Mouse (Mus musculus): ENCODE measurements around the gene Pa2g4.

The Pa2g4 gene

DNA sequence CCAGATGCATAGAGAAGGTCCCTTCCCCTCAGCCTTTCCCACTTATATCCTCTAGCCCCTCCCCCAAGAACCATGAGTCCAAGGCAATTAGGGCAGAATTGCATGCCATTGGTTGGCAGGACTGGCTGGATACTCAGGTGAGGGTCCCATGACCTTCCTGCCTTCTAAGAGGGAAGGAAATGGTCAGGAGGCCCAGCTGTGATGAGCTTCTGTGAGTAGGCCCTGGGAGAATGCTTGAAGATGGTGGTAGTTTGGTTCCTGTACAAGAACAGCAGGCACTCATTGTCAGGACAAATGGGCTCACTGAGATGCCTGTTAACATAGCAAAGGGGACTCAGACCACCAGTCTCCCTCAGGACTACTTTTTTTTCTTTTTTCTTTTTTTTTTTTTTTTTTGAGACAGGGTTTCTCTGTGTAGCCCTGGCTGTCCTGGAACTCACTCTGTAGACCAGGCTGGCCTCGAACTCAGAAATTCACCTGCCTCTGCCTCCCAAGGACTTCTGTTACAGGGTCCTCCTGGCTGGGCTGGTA is 27.4 kb downstream of the Pa2g4 start:
- no peak for DNase-seq (ENCODE audit: inconsistent age in 2 of 2, low spot score in 1 of 2)

DNA sequence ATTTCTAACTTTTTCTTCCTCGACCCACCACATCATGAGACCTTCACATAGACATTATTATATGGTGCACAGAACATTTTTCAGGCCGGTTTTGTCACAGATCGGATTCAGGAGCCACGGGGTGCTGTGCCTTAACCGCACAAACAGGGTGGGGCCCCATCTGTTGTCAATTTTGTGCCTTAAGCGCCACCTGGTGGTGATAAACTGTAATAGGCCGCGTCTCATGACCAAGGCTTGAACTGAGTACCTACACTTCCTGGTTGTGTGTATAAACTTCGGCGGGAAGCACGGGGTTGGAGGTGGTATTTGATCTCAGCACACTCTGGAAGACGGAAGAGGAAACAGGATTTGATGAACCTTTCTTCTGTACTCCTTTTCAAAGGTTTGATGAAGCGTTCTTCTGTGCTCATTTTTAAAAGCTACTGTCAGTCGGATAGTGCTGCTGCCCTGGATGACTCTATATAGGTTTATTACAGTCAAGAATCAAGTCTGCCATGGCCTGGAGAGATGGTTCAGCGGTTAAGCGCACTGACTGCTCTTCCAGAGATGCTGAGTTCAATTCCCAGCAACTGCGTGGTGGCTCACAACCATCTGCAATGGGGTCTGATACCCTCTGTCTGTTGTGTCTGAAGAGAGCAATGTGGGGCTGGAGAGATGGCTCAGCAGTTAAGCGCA is 29.4 kb downstream of the Pa2g4 start:
- DNase-seq (ENCODE audit: inconsistent age in 2 of 2, low spot score in 1 of 2) = peak; percentile 89 to 97

DNA sequence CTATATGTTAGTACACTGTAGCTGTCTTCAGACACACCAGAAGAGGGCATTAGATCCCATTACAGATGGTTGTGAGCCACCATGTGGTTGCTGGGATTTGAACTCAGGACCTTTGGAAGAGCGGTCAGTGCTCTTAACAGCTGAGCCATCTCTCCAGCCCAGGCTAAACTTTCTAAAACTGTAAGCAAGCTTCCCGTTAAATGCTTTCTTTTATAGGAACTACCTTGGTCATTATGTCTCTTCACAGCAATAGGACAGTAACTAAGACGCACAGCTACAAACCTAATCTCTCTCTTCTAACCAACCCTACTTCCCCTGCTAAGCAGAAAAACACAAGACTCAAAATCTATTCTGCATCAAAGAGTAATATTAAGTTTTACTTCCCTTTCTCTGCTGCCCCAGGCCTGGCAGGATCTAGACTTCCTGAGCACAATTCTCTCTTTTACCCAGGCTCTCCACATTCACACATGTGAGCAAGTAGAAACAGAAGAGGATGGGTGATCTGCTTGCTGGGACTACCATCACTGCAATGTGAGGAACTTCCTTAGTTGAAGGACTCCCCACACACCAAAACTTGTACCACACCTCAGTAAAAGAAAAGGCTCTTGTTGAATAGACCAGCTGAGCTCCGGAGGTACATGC is 30.0 kb downstream of the Pa2g4 start:
- DNase-seq (ENCODE audit: inconsistent age in 2 of 2, low spot score in 1 of 2) = no peak

DNA sequence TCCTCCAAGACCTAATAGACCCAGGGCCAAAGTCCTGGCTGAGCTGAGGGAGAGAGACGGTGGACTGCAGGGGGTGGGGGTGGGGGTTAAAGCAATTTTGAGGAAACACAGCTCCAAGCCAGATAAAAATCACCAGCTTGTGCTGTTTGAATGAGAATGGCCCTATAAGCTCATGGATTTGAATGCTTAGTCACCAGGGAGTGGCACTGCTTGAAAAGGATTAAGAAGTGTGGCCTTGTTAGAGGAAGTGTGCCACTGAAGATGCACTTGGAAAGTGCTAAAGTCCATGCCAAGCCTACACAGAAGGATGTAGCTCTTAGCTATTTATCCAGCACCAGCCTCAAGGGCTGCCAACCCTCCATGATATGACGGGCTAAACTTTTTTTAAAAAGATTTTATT is 30.6 kb downstream of the Pa2g4 start:
- no peak for DNase-seq (ENCODE audit: inconsistent age in 2 of 2, low spot score in 1 of 2)

DNA sequence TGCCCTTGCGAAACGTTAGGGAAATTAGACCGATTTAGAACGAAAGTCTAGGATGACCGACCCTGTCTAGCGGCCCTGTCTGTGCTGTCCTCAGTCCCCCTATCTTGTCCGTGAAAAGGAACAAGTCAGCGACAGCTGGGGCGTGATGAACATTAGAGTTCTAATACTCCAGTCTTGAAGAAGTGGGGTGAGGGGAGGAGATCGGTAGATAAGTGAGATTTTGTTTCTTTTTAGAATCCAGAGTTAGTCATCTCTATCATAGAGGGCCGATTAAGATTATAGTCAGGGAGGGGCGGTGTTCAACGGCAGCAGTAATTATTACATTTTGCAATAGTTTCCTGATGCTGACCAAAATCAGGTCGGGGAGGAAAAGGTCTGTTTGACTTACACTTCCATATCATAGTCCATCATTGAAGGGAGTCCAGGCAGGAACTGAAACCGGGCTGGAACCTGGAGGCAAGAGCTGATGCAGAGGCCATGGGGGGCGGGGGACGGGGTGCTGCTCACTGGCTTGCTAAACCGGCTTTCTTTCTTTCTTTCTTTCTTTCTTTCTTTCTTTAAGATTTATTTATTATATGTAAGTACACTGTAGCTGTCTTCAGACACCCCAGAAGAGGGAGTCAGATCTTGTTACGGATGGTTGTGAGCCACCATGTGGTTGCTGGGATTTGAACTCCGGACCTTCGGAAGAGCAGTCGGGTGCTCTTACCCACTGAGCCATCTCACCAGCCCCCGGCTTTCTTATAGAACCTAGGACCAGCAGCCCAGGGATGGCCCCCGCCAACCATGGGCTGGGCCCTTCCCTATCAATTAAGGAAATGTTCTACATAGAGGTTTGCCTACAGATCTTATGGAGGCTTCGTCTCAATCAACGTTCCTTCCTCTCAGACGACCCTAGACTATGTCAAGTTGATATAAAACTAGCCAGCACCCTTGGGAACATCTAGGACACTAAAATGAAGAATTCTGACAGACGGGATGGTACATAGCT is 39.1 kb downstream of the Pa2g4 start:
- DNase-seq (ENCODE audit: inconsistent age in 2 of 2, low spot score in 1 of 2) = no peak

DNA sequence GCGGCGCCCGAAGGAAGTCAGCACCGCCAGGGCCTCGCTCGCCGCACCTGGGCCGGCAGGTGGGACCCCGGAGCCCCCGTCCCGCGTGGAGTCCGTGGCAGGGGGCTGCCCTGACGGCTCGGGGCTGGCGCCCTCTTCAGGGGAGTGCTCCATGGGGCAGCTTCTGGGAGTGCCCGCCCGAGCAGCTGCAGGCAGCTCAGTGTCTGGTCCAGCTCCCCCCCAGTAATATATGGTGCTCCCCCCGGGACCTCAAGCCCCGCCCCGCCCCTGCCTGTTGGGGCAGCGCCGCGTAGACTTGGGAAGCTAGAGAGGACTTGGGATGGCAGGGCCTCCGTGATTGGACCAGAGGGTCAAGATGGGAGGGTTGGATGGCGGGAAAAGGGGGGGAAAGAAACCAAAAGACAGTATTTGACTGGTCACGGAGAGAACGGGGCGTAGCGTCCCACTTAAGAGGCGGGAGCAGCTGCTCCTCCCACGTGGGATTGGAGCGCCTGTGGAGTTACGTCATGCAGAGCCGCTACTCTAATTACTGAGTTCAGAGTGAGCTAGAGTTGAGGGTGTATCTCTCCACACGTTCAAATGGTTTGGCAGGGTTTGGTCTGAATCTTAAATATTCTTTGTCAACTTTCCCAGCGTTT is 40.0 kb downstream of the Pa2g4 start, which contains the start of gene Esyt1:
TSS of gene Esyt1 (minus strand) at position 201 of the 638 bp plus-strand sequence.
- peak; percentile 97 to 98 for DNase-seq (ENCODE audit: inconsistent age in 2 of 2, low spot score in 1 of 2)

DNA sequence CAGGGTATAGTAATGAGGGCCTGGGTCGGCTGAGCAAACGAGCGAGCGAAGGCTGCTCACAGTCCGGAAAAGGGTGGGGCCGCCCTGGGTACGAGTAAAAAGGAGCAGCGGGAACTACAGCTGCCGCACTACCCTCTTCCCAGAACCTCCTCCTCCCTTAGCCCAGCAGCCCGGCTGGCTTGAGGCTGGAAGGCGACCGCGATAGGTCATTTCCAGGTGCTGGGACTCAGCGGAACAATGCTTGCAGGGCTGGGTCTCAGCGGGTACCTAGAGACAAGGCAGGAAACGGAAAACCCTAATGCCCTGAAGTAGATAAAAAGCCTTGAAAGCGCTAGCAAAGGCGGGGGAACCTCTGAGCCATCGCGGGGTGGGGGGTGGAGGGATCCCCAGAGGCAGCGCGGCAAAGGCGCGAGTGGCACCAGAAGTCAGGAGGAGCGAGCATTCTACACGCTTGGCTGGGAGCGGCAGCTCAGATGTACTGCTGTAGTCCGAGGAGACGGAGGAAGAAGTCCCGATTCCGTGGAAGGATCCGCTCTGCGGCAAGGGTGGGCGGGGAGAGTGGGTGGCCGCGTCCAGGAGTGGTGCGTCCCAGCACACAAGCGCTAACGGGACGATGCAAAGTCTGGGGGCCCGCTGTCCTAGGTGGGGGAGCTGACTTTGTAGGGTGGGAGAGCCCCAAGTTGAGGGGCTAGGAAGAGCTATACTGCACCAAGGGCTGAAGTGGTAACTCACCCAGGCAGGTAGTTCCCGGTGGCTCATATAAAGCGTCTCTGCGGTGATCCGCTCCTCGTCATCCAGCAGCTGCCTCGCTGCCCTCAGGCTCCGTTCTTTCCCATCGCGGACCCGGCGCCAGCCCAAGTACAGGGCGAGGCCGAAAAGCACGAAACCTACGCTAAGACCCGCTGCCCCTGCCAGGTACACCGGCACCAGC is 40.8 kb downstream of the Pa2g4 start:
- peak; percentile 64 to 85 for DNase-seq (ENCODE audit: inconsistent age in 2 of 2, low spot score in 1 of 2)

DNA sequence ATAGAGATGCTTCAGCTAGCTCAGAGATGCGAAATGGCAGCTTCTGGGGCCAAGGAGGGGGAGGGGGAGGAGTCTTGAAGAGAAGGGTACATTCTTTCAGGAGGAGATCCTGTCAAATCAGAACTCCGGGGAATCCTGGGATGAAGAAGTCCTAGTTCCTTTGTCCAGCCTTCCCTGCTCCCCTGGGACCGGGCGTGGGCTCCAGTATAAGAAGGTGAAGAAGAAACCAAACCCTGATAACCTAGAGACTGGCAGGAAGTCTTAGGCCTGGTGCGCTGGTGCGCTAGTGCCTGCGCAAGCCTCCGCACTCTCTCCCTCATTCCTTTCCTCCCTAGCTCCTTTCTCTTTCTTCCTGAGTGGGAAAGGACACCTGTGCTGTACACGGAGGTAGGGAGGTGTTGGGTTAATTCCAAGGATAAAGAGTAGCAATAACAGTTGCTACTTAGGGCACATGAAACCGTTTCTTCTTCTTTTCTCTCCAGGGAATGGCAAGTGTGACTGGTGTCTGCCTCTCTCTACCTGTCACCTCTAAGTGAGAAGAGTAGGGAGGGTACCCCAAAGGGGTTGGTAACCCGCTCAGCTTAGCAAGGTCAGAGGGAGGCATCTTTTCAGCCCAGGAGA is 41.6 kb downstream of the Pa2g4 start:
- DNase-seq (ENCODE audit: inconsistent age in 2 of 2, low spot score in 1 of 2) = no peak

DNA sequence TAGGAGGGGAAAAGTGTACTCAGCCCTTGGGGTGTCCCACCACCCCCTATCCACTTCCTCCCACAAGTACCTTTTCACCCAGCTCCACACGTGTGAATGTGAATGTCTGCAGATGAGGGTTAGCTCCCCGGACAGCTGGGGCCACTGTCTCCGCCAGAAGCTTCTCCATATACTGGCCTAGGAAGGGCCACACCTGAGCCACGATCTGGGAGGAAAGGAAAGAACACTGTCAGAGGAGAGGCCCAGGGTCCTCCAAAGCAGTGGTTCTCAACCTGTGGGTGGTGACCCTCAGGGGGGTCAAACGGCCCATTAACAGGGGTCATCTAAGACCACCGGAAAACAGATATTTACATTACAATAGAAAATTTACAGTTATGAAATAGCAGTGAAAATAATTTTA is 43.4 kb downstream of the Pa2g4 start:
- DNase-seq (ENCODE audit: inconsistent age in 2 of 2, low spot score in 1 of 2) = no peak

DNA sequence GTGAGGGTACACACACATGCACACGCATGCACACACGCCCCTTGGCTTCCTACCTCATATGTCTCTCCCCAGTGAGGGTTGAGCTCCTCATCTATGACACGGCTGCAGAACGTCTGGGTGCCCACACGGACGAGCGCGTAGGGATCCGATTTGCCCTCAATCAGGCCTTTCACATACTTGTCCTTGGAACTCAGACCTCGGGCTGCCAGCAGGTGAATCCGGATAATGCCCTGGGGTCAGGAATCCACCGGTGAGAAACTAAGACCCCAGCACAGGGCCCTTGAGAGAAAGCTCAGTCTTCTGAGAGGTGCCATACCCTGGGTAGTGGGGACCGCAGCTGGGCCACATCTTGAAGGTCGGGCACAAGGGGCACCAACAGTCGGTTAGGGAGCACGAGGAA is 45.2 kb downstream of the Pa2g4 start:
- no peak for DNase-seq (ENCODE audit: inconsistent age in 2 of 2, low spot score in 1 of 2)

DNA sequence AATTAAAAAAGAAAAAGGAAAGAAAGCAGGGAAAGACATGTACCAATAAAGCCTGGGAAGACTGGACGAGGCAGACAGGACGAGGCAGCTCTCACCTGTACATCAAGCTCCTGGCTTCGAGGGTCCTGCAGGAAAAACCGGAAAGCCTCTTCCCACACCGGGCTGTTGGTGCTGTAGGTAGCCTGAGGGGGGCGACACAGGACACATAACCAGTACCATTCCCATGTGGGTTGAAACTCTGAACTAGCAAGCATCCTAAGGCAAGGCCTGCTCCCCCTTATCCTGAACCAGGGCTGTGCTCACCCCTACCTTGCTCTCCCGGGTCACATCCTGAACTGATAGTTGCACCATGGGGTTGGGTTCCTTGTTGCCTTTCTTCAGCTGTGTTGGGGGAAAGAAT is 47.0 kb downstream of the Pa2g4 start:
- peak; percentile 62 to 81 for DNase-seq (ENCODE audit: inconsistent age in 2 of 2, low spot score in 1 of 2)

DNA sequence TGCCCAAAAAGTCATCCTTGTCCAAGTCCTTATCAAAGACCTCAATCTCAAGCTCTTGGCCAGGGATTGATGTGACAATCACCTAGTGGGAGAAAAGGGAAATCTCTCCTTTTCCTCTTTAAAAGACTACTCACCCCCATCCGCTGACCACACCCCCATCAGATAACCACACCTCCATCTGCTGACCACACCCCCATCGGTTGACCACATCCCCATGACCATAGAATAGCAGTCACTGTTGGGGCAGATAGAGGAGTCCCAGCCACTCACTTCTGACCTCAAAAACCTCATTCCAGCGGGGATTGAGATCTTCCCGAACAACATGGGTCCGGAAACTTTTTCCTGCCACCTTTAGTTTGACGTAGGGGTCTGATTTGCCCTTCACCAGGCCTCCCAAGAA is 49.1 kb downstream of the Pa2g4 start:
- DNase-seq (ENCODE audit: inconsistent age in 2 of 2, low spot score in 1 of 2) = no peak

DNA sequence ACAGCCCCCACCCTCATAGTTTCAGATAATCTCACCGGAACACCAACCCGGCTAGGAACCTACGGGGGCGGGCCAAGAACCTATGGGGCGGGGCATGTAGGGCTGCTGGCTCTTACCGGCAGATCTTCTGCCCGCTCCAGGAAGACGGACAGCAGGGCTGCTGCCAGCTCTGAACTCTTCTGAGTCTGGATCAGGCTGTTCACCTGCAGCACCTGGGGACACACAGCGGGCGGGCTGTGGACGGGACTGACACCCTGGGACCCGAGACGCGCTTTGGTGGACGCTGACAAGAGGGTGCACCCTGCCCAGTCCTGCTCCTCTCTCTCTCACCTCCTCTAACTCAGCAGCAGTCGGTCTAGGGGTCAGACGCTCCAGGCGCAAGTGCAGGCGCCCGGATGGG is 49.8 kb downstream of the Pa2g4 start:
- DNase-seq (ENCODE audit: inconsistent age in 2 of 2, low spot score in 1 of 2) = no peak

DNA sequence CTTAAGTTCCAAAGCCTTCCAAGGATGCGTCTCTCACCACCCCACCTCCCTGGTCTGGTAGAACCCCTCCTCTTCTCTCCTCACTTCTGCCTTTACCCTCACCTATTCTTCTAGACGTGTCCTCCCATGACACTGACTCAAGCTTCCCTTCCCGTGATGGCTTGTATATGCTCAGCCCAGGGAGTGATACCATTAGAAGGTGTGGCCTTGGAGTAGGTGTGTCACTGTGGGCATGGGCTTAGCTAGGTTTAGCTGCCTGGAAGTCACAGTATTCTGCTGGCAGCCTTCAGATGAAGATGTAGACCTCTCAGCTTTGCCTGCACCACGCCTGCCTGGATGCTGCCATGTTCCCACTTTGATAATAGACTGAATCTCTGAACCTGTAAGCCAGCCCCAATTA is 50.7 kb downstream of the Pa2g4 start:
- DNase-seq (ENCODE audit: inconsistent age in 2 of 2, low spot score in 1 of 2) = no peak

DNA sequence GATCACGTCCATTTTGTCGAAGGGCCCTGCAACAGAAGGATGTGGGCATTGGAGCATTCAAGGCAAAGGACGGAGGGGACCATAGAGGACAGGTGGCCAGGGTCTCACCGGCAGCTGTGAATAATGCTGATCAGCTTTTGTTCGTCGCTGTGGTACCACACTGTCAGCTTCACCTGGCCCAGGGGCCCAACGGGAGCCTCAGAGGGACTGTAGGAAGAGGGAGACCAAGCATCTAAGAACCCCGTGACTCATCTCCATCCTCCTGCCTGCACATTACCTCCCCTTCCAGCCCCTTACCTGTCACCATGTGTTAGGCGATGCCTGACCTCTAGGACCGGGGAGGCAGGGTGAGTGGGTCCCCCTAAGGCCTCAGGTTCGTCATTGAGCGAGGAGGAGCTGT is 54.0 kb downstream of the Pa2g4 start:
- DNase-seq (ENCODE audit: inconsistent age in 2 of 2, low spot score in 1 of 2) = no peak

DNA sequence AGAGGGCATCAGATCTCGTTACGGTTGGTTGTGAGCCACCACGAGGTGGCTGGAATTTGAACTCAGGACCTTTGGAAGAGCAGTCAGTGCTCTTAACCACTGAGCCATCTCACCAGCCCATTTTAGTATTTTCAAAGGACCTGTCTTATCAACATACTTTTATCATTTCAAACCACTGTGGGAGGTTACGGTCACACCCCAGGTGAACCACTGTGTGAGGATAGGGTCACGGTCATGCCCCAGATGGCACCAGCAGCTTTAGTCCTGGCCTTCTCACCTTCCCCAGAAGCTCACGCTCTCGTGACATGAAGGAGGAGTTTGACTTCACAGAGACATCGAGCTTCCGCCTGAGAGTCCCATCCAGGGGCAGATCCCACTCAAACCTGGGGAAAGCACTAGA is 54.6 kb downstream of the Pa2g4 start:
- DNase-seq (ENCODE audit: inconsistent age in 2 of 2, low spot score in 1 of 2) = no peak

DNA sequence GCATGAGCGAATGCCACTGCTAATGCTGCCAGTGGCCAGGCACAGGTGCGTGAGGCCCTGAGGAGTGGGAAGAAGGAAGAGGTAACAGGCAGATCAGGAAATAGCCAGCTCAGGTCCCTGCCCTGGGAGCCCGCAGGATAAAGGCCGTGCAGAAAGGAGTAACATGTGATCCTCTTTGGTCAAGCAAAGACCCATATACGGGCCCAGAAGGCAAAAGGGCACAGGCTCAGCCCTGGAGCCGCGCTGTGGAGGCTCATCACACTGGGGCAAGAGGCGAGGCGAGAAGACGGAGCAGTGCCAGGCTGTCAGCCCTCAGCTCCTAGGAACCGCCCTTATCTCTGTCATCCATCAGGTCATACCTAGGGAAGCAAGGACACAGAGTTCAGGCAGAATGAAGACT is 55.5 kb downstream of the Pa2g4 start:
- no peak for DNase-seq (ENCODE audit: inconsistent age in 2 of 2, low spot score in 1 of 2)

DNA sequence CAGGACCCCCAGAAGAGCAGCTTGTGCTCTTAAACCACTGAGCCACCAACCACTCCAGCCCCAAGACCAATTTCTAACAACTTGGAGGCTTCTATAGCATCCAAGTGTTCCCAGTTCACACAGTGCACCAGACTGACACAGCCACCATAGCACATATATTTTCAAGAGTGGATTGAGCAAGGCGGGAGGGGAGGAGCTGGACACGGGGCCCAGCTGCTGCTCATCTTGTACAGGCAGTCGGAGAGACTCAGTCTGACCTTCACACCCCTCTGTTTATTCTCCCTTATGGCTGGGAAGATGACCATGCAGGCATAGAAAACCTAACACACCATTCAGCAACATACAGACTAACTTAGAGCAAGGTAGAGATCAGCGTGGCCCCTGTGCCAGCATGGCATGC is 56.0 kb downstream of the Pa2g4 start:
- no peak for DNase-seq (ENCODE audit: inconsistent age in 2 of 2, low spot score in 1 of 2)

DNA sequence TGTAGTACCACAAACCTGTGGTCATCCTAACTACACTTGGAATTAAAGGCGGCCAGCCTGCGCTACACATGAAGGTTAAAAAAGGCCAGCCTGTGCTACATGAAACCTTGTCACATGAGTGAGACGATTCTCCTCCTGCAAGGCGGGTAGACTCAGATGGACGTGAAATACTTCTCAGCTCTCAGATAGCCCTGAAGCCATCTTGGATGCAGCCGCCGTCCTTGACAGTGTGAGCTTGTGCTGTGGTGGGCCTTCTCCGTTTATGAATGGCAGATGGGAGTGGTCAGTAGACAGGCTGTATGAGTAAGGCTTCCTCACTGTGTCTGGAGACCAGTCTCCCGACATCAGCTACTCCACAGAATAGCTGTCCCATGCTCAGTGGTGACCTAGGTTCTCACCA is 56.6 kb downstream of the Pa2g4 start:
- no peak for DNase-seq (ENCODE audit: inconsistent age in 2 of 2, low spot score in 1 of 2)

DNA sequence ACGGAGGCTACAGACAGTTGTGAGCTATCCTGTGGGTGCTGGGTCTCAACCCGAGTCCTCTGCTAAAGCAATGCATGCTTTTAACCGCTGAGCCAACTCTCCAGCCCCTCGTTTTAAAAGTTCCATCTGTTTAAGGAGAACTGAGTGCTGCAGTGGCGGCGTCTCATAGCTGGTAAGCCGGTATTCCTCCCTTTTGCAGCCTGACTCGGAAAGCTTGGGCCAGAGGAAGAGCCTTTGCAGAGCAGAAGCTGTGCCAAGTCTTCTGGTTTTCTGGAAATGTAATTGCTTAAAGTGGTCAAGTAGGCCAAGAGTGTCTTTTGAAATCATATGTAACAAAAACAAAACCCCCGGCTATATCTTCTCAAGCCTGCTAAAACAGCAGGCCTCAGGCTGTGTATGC is 57.5 kb downstream of the Pa2g4 start:
- DNase-seq (ENCODE audit: inconsistent age in 2 of 2, low spot score in 1 of 2) = no peak

All from adrenal gland, adult (tissue).